Mouse (Mus musculus) bone marrow, adult 2 months (tissue): ENCODE results near the gene Mov10l1.

ENCODE experiments used
- CTCF ChIP-seq: fragments of 200-500 bp; IDR thresholded peaks from 2 replicates; pipeline ENCODE4 v1.5.1; 2011; ENCODE audit warnings: low read length, control low read depth; ENCODE audit not compliant: control insufficient read depth, insufficient read depth
- POLR2A ChIP-seq: fragments of 200-500 bp; IDR thresholded peaks from 2 replicates; pipeline ENCODE4 v1.6.1; 2011; ENCODE audit warnings: low read depth, mild to moderate bottlenecking, control low read depth, low read length, borderline replicate concordance; ENCODE audit not compliant: control insufficient read depth

DNA sequence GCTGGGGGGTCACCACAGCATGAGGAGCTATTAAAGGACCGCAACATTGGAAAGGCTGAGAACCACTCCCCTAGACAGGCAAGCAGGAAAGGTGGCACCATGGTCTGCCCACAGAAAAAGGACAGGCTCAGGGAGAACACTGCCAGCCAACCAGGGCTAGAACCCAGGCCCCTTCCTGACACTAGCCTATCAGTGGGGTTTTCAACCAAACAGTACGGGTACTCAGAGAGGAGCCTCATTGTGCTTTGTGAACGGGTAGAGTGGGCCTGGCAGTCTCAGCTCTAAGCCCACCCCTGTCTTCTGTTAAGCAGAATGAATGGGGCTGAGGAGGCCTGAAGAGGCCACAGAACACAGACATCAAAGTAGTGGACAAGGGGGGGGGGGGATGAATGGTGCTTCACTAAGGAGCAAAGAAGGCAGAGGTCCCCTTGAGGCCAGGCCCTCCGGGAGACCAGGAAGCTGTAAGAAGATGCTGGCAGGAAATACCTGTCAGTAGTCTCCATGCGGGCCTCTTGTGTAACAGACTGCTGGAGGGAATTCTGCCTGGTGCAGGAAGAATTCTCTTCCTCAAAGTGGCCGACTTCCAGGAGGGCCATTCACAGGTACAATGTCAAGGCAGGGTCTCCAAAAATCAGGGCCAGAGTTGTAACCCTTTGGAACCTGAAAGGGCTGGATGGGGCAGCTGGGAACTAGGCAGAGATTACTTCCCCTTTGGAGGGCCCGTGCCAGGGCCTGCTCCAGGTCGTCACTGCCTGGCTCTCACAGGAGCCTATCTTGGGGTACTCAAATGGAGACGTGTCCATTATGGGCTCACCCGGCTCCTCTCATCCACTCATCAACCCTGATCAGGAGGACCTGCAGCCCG is 92.1 kb downstream of the Mov10l1 start, which contains the start of gene Trabd:
- TF ChIP-seq POLR2A = no peak
- no peak for TF ChIP-seq CTCF
